Mouse (Mus musculus): ENCODE results near the gene Tigit.

Gene Tigit

DNA sequence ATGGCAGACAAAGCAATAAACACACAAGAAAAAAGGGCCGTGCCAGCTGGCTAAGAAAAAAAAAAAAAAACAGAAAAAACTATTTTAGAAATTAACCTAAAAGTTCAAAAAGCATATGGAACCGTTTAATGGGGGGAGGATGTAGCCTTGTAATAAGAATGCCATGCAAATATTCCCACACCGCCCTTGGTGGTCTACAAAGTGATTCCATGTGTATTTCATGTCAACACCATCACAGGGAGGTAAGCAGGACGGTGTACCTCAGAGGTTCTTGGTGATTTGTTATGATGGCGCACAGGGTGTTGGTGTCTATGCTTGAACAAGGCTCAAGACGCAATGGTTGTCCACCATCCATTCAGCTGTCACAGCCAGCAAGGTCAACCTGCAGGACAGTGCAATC lies 46.6 kb downstream of the Tigit start:
- DNase-seq, result no peak

GRCm38 (mm10) chr16:43616348-43616747 lies 47.6 kb downstream of the Tigit start:
- DNase-seq, result no peak

DNA sequence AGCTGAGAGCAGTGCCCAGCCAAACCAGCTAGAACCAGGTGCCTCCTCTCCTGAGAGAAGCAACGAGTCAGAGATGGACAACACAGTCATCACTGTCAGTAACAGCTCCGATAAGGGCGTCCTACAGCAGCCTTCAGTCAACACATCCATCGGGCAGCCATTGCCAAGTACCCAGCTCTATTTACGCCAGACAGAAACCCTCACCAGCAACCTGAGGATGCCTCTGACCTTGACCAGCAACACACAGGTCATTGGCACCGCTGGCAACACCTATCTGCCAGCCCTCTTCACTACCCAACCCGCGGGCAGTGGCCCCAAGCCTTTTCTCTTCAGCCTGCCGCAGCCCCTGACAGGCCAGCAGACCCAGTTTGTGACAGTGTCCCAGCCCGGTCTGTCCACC lies 53.6 kb downstream of the Tigit start:
- no peak for DNase-seq

DNA sequence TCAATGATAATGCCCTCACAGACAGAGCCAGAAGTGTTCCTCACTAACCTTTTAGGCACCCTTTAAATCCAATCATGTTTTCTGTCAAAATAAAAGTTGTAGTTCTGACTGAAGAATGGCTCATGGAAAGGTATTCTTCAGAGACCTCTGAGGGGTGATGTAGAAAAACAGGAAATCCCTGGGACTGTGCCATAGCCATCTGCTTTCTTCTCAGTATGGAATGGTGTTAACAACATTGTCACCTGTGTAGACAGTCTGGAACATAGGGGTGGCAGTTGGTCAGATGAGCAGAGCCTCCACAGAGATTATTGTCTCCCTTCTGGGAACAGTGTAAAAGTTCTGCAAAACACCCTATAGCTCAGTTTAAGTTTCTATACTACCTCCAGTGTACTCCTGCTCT lies 55.9 kb downstream of the Tigit start:
- no peak for DNase-seq

DNA sequence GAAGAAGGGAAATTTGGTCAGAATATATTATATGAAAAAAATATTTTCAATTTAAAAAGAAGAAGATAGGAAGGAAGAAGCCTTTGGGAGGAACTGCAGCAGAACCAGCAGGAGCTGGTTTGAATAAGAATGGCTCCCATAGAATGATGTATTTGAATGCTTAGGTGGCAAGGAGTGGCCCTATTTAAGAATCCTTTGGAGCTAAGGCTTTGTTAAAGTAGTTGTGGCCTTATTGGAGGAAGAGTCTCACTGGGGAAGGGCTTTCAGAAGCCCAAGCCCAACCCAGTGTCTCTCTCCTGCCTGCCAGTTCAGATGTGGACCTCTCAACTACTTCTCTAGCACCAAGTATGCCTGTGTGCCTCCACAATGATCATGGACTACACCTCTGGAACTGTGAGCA lies 56.9 kb downstream of the Tigit start:
- no peak for DNase-seq

DNA sequence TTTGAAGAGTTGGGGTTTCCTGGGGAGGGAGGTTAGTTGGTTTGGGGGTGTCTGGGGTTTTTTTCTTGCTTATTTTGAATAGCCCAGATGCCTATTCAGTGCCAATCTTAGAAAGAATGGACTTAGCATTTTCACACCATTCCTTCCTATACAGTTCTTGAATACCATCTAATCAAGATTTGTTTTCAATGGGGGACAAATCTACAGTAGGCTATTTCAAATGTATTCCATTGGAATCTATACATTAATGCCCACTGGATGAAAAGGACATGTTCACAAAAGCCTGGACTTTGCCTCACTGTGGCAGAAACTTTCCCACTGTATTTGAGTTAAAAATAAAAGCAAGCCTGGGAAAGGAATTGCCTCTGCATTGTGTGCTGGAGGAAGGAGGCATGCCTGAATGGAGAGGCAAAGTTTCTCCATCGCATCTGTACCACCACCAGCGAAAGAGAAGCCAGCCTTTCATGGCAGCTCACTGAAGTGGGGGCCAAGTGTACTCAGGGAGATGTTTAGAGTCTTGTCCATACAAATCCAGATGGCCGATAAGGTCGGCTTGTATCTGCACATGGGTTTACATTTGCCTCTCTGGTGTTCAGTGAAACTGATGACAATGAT lies 59.4 kb downstream of the Tigit start:
- no peak for DNase-seq

DNA sequence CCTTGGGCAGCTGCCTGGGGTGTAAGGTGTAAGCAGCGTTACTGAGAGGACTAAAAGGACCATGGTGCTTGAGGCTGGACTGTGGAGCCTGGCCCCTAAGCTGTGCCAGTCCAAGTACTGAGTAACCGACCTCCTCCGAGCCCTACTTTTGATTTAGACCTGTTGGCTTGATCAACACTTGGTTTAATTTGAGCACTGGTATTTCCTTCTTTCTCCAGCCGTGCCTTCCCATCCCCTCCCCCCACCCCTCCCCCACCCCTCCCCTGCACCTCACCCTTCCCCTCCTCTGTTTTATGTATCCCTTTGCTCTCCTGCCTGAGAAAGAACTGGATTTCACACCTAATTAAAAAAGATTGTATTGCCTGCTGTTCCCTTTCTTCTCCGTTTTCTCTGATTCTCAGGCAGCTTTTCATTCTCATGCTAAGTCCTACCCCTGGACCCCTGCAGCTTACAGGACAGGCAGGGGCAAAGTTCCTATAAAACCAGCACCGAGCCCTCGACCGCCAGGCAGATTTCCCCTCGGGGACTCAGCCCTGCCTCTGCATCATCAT lies 60.3 kb downstream of the Tigit start:
- no peak for DNase-seq

DNA sequence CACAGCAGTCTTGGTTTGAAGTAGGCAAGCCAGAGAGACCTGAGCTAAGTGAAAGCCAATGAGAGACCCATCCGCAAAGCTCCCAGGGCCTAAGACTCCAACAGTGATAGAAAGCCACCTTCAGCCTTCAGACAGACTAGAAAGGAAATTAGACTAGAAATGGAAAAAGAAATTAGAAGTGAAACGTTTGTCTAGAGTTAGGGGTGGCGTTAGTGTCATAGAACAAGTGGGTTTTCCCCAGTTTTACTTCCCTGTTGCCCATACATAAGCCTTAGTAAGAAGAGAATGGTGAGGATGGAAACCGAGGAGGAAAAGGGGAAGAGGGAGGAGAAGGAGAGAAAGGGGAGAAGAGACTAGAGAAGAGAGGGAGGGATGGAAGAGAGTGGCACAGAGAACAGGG lies 61.4 kb downstream of the Tigit start:
- no peak for DNase-seq

GRCm38 (mm10) chr16:43599707-43600106 lies 64.2 kb downstream of the Tigit start:
- no peak for DNase-seq

Measured in kidney, adult 11 months (tissue).